Mouse (Mus musculus) cerebellum, postnatal 10 days (tissue): ENCODE results near the gene Acpp.

Experiments used
- DNase-seq, 2 experiments: peaks; one replicate each; pipeline ENCODE4 v3.0.0; 2021; ENCODE audit warnings: mixed read lengths in 2 of 2

Acpp gene

DNA sequence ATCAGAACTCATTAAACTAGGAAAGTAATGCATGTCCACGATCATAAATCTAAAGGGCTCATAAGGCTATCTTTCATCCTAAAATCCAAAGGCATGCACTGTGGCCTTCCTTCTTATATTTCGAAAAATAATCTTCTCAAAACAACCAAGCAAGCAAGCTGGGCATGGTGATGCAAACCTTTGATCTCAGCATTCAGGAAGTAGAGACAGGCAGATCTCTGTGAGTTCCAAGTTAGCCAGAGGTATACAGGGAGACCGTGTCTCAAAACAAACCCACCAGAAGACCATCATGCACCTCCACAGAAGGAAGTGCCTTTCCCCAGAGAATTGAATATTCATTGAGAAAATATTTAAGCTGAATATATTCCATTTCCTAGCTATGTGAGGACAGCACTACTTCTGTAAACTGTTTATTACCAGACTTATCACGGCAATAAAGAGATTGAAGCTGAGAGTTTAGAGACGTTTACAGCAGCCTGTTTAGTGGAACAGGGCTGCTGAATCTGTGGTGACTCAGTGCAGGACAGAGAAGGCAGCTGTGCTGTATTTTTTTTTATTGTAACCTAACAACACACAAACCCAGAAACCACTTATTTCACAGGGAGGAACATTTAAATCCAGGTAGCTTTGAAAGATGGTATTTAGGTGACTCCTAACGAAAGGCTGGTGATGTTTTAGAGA is 90.1 kb downstream of the Acpp start:
- no peak for DNase-seq

DNA sequence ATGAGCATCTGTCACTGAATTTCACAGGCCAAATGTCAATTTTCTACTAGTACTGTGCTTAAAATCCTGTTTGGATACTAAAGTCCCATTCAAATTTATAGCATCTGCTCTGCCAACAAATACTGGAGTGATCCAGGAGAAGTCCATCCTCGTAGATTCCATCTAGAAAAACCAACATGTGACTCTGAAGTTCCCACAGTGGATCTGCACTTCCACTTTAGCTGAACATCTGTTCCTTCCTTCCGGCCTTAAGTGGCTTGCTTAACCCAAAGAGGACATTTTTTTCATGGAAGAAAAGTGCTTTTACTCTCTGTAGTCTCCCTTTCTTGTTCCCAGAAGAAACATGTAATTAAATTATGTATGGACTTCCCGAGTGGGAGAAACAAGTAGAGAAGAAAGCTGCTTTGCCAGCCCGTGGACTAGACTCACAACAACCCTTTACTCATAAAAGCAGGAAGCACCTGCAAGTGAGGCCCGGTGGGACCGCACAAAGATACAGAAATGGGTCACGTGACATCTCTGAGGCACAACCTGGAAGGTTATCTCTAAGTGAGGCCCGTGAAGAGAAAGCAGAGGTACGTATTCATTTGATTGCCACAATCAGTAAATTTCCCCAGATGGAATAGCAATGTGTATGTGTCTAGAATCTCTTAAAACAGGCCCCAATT is 93.6 kb downstream of the Acpp start:
- no peak for DNase-seq

GRCm38 (mm10) chr9:104240146-104240545 is 97.4 kb downstream of the Acpp start:
- DNase-seq, result peak; percentile 68 to 74

DNA sequence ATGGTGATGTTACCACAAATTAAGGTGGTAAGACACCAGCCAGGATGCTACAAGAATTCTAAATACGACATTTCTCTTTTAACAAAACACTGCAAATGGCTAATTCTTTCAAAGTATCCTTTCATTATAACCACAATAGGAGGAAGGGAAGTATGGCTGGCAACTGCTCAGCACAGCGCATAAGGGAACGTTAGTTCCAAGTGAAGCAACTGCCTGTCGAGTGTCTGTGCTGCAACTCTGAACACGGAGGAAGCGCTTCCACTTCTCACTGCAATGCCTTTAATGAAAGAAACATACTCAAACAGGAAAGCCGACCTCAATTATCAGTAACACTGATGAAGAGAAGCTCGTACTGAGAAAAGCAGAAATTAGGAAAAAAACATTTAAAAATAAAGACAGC is 98.5 kb downstream of the Acpp start:
- DNase-seq, result no peak
